Mouse (Mus musculus): Measurements from ENCODE around the gene Col4a3bp. TPM values are rescaled to one million over a fixed set of nuclear protein-coding genes. Genes with fewer than 3 reads are reported as not detected.

Col4a3bp gene
- polyA plus RNA-seq, 1 experiment from 2014 or later, result 6.8 TPM

GRCm38 (mm10) chr13:96521294-96521693 lies 21.1 kb upstream of the Col4a3bp start:
- H3K27me3 ChIP-seq (ENCODE audit: insufficient read depth, poor library complexity, severe bottlenecking), result no peaks in the 10 kb centered on the region
- H3K27ac ChIP-seq, result no peak overlapping the region
- peaks cover 6% of the 10 kb centered on the region; the same call in 1 of the 2 replicates for H3K36me3 ChIP-seq
- H3K9me3 ChIP-seq, result no peaks in the 10 kb centered on the region
- no peak overlapping the region for H3K4me3 ChIP-seq
- 93% methylated on average over 3 of the region's 3 CpGs for WGBS
- DNase-seq (ENCODE audit: low spot score), result no peak
- no peaks in the 10 kb centered on the region for H3K4me1 ChIP-seq (replicated peaks)

- H3K9me3 ChIP-seq, result no peaks in the 10 kb centered on the region
- no peak overlapping the region for H3K27ac ChIP-seq
- H3K4me3 ChIP-seq, result no peak overlapping the region
- 95% methylated on average over 3 of the region's 3 CpGs for WGBS
- H3K27me3 ChIP-seq (ENCODE audit: insufficient read depth, poor library complexity, severe bottlenecking), result no peaks in the 10 kb centered on the region
- no peak for DNase-seq (ENCODE audit: low spot score)
- peaks cover 14% of the 10 kb centered on the region for H3K36me3 ChIP-seq
- no peaks in the 10 kb centered on the region for H3K4me1 ChIP-seq (replicated peaks)
These were observed 15.4 kb upstream of the Col4a3bp start for GRCm38 (mm10) chr13:96527022-96527421.

GRCm38 (mm10) chr13:96527856-96528255 lies 14.6 kb upstream of the Col4a3bp start:
- no peaks in the 10 kb centered on the region for H3K27me3 ChIP-seq (ENCODE audit: insufficient read depth, poor library complexity, severe bottlenecking)
- H3K36me3 ChIP-seq, result peaks cover 14% of the 10 kb centered on the region
- H3K27ac ChIP-seq, result no peak overlapping the region
- no peaks in the 10 kb centered on the region for H3K9me3 ChIP-seq
- no peak overlapping the region for H3K4me3 ChIP-seq
- H3K4me1 ChIP-seq (replicated peaks), result peaks cover under 1% of the 10 kb centered on the region; the same call in 1 of the 2 replicates
- DNase-seq (ENCODE audit: low spot score), result no peak
- 90% methylated on average over 11 of the region's 11 CpGs for WGBS

- Histone ChIP-seq H3K27me3 (ENCODE audit: insufficient read depth, poor library complexity, severe bottlenecking) (no peaks in the 10 kb centered on the region), H3K27ac (no peak overlapping the region), H3K9me3 (no peaks in the 10 kb centered on the region), H3K4me3 (no peak overlapping the region), H3K36me3 (peaks cover 14% of the 10 kb centered on the region), H3K4me1 (replicated peaks) (peaks cover 6% of the 10 kb centered on the region)
- 87% methylated on average over 3 of the region's 3 CpGs for WGBS
- no peak for DNase-seq (ENCODE audit: low spot score)
These were observed 13.6 kb upstream of the Col4a3bp start for GRCm38 (mm10) chr13:96528776-96529175.

- Histone ChIP-seq H3K36me3 (peaks cover 14% of the 10 kb centered on the region), H3K9me3 (no peaks in the 10 kb centered on the region), H3K4me3 (no peak overlapping the region), H3K27ac (no peak overlapping the region), H3K4me1 (replicated peaks) (peaks cover 6% of the 10 kb centered on the region), H3K27me3 (ENCODE audit: insufficient read depth, poor library complexity, severe bottlenecking) (no peaks in the 10 kb centered on the region)
- DNase-seq (ENCODE audit: low spot score), result no peak
- 92% methylated on average over 3 of the region's 3 CpGs for WGBS
These were observed 12.9 kb upstream of the Col4a3bp start for GRCm38 (mm10) chr13:96529542-96529941.

GRCm38 (mm10) chr13:96530064-96530463 lies 12.4 kb upstream of the Col4a3bp start:
- Histone ChIP-seq H3K27me3 (ENCODE audit: insufficient read depth, poor library complexity, severe bottlenecking) (no peaks in the 10 kb centered on the region), H3K9me3 (no peaks in the 10 kb centered on the region), H3K4me3 (no peak overlapping the region), H3K4me1 (replicated peaks) (peaks cover 6% of the 10 kb centered on the region), H3K27ac (no peak overlapping the region), H3K36me3 (peaks cover 14% of the 10 kb centered on the region)
- DNase-seq (ENCODE audit: low spot score), result no peak
- 95% methylated on average over 9 of the region's 9 CpGs for WGBS

- Histone ChIP-seq H3K27me3 (ENCODE audit: insufficient read depth, poor library complexity, severe bottlenecking) (no peaks in the 10 kb centered on the region), H3K9me3 (no peaks in the 10 kb centered on the region), H3K36me3 (peaks cover 14% of the 10 kb centered on the region), H3K4me1 (replicated peaks) (peaks cover 6% of the 10 kb centered on the region), H3K27ac (no peak overlapping the region), H3K4me3 (no peak overlapping the region)
- WGBS, result 91% methylated on average over 6 of the region's 6 CpGs
- no peak for DNase-seq (ENCODE audit: low spot score)
These were observed 10.2 kb upstream of the Col4a3bp start for GRCm38 (mm10) chr13:96532176-96532575.

GRCm38 (mm10) chr13:96533742-96534141 lies 8.7 kb upstream of the Col4a3bp start:
- WGBS, result 44% methylated on average over 2 of the region's 2 CpGs
- Histone ChIP-seq H3K27ac (no peak overlapping the region), H3K9me3 (no peaks in the 10 kb centered on the region), H3K4me1 (replicated peaks) (peaks cover 6% of the 10 kb centered on the region), H3K27me3 (ENCODE audit: insufficient read depth, poor library complexity, severe bottlenecking) (no peaks in the 10 kb centered on the region), H3K36me3 (peaks cover 8% of the 10 kb centered on the region), H3K4me3 (no peak overlapping the region)
- DNase-seq (ENCODE audit: low spot score), result no peak

GRCm38 (mm10) chr13:96536821-96537572 lies 5.4 kb upstream of the Col4a3bp start:
- Histone ChIP-seq H3K27me3 (ENCODE audit: insufficient read depth, poor library complexity, severe bottlenecking) (no peaks in the 10 kb centered on the region), H3K4me3 (no peak overlapping the region), H3K27ac (no peak overlapping the region), H3K4me1 (replicated peaks) (peaks cover 17% of the 10 kb centered on the region), H3K36me3 (no peaks in the 10 kb centered on the region), H3K9me3 (no peaks in the 10 kb centered on the region)
- DNase-seq (ENCODE audit: low spot score), result no peak
- WGBS, result 89% methylated on average over 5 of the region's 5 CpGs

- no peaks in the 10 kb centered on the region for H3K36me3 ChIP-seq
- H3K4me1 ChIP-seq (replicated peaks), result peaks cover 15% of the 10 kb centered on the region
- H3K9me3 ChIP-seq, result no peaks in the 10 kb centered on the region
- H3K27ac ChIP-seq, result no peak overlapping the region
- no peak for DNase-seq (ENCODE audit: low spot score)
- WGBS, result 82% methylated on average over 3 of the region's 3 CpGs
- no peak overlapping the region for H3K4me3 ChIP-seq
- no peaks in the 10 kb centered on the region for H3K27me3 ChIP-seq (ENCODE audit: insufficient read depth, poor library complexity, severe bottlenecking)
These were observed 4.3 kb upstream of the Col4a3bp start for GRCm38 (mm10) chr13:96538103-96538502.

GRCm38 (mm10) chr13:96541381-96541780 lies 1.0 kb upstream of the Col4a3bp start:
- no peak for DNase-seq (ENCODE audit: low spot score)
- no peaks in the 10 kb centered on the region for H3K36me3 ChIP-seq
- H3K27ac ChIP-seq, result no peak overlapping the region
- peaks cover 21% of the 10 kb centered on the region for H3K4me1 ChIP-seq (replicated peaks)
- H3K9me3 ChIP-seq, result no peaks in the 10 kb centered on the region
- H3K27me3 ChIP-seq (ENCODE audit: insufficient read depth, poor library complexity, severe bottlenecking), result no peaks in the 10 kb centered on the region
- WGBS, result 44% methylated on average over 2 of the region's 2 CpGs
- H3K4me3 ChIP-seq, result peak overlapping the region; percentile 99

GRCm38 (mm10) chr13:96542901-96543891 lies 778 bp downstream of the Col4a3bp start:
- Histone ChIP-seq H3K4me3 (peak overlapping the region; percentile 99), H3K36me3 (no peaks in the 10 kb centered on the region), H3K4me1 (replicated peaks) (peaks cover 21% of the 10 kb centered on the region), H3K9me3 (no peaks in the 10 kb centered on the region), H3K27ac (peak overlapping the region; percentile 98), H3K27me3 (ENCODE audit: insufficient read depth, poor library complexity, severe bottlenecking) (no peaks in the 10 kb centered on the region)
- DNase-seq (ENCODE audit: low spot score), result no peak
- WGBS, result under 1% methylated on average over 73 of the region's 73 CpGs

GRCm38 (mm10) chr13:96544506-96544905 lies 2.1 kb downstream of the Col4a3bp start:
- Histone ChIP-seq H3K9me3 (no peaks in the 10 kb centered on the region), H3K27me3 (ENCODE audit: insufficient read depth, poor library complexity, severe bottlenecking) (no peaks in the 10 kb centered on the region), H3K4me3 (no peak overlapping the region), H3K4me1 (replicated peaks) (peaks cover 21% of the 10 kb centered on the region), H3K36me3 (peaks cover 5% of the 10 kb centered on the region), H3K27ac (no peak overlapping the region)
- 81% methylated on average over 2 of the region's 2 CpGs for WGBS
- no peak for DNase-seq (ENCODE audit: low spot score)
